Mouse (Mus musculus): ENCODE measurements at regions not wholly inside any gene's neighbourhood (a gene's known extent, or its start where the extent isn't known, plus 50 kb on each side); places are given as distances from the start of the nearest gene placed in this dataset.
"Not testable (repeated sequence)": the region's sequence is repeated elsewhere in the genome, so short reads cannot be mapped to it uniquely, and the experiment has no call there.

GRCm38 (mm10) chr17:31766779-31767697 lies 88.6 kb downstream of the Sik1 start:
- no peaks in the 10 kb centered on the region for H3K27me3 ChIP-seq (ENCODE audit: control insufficient read depth, insufficient read depth, low read length)
- no peaks in the 10 kb centered on the region for H3K36me3 ChIP-seq (ENCODE audit: control insufficient read depth, insufficient read depth, low read length)
- H3K4me3 ChIP-seq (ENCODE audit: low read depth, low read length): no peak overlapping the region
- H3K4me1 ChIP-seq (ENCODE audit: control insufficient read depth, insufficient read depth, low read length): peaks cover 7% of the 10 kb centered on the region
- DNase-seq (ENCODE audit: low spot score) (peak; percentile 59), ATAC-seq (ENCODE audit: insufficient number of reproducible peaks, low FRiP score, low TSS enrichment, low read depth) (no peak)
- H3K4me2 ChIP-seq (ENCODE audit: low read depth, severe bottlenecking): peak overlapping the region; percentile 18; the same call in 1 of the 2 replicates
- WGBS: 36% methylated on average over 25 of the region's 25 CpGs
- peak overlapping the region; percentile 58; the same call in 1 of the 2 replicates for H3K9ac ChIP-seq (ENCODE audit: low read length)
- H3K9me3 ChIP-seq (ENCODE audit: control insufficient read depth, low read length): no peaks in the 10 kb centered on the region
- no peak overlapping the region for H3K27ac ChIP-seq (replicated peaks; ENCODE audit: low read depth, low read length)

GRCm38 (mm10) chr17:31772201-31772820 lies 83.3 kb downstream of the Sik1 start:
- no peak overlapping the region for H3K9ac ChIP-seq (ENCODE audit: low read length)
- no peaks in the 10 kb centered on the region for H3K36me3 ChIP-seq (ENCODE audit: control insufficient read depth, insufficient read depth, low read length)
- DNase-seq (ENCODE audit: low spot score) (no peak), ATAC-seq (ENCODE audit: insufficient number of reproducible peaks, low FRiP score, low TSS enrichment, low read depth) (no peak)
- 53% methylated on average over 9 of the region's 9 CpGs for WGBS
- no peak overlapping the region for H3K27ac ChIP-seq (replicated peaks; ENCODE audit: low read depth, low read length)
- H3K4me2 ChIP-seq (ENCODE audit: low read depth, severe bottlenecking): no peak overlapping the region
- peaks cover 5% of the 10 kb centered on the region for H3K4me1 ChIP-seq (ENCODE audit: control insufficient read depth, insufficient read depth, low read length)
- H3K4me3 ChIP-seq (ENCODE audit: low read depth, low read length): no peak overlapping the region
- H3K9me3 ChIP-seq (ENCODE audit: control insufficient read depth, low read length): no peaks in the 10 kb centered on the region
- H3K27me3 ChIP-seq (ENCODE audit: control insufficient read depth, insufficient read depth, low read length): no peaks in the 10 kb centered on the region

- H3K4me1 ChIP-seq (ENCODE audit: control insufficient read depth, insufficient read depth, low read length); H3K4me3 ChIP-seq (ENCODE audit: low read depth, low read length); H3K27ac ChIP-seq (replicated peaks; ENCODE audit: low read depth, low read length); H3K27me3 ChIP-seq (ENCODE audit: control insufficient read depth, insufficient read depth, low read length); H3K36me3 ChIP-seq (ENCODE audit: control insufficient read depth, insufficient read depth, low read length); H3K4me2 ChIP-seq (ENCODE audit: low read depth, severe bottlenecking); DNase-seq (ENCODE audit: low spot score); H3K9me3 ChIP-seq (ENCODE audit: control insufficient read depth, low read length); ATAC-seq (ENCODE audit: insufficient number of reproducible peaks, low FRiP score, low TSS enrichment, low read depth); H3K9ac ChIP-seq (ENCODE audit: low read length): not testable (repeated sequence)
Observed at GRCm38 (mm10) chr17:31773882-31774281, 81.7 kb downstream of the Sik1 start.

GRCm38 (mm10) chr17:31775037-31775436 lies 80.6 kb downstream of the Sik1 start:
- Histone ChIP-seq H3K27ac (replicated peaks; ENCODE audit: low read depth, low read length) (no peak overlapping the region), H3K4me3 (ENCODE audit: low read depth, low read length) (no peak overlapping the region), H3K27me3 (ENCODE audit: control insufficient read depth, insufficient read depth, low read length) (no peaks in the 10 kb centered on the region), H3K4me2 (ENCODE audit: low read depth, severe bottlenecking) (no peak overlapping the region), H3K9ac (ENCODE audit: low read length) (no peak overlapping the region), H3K9me3 (ENCODE audit: control insufficient read depth, low read length) (no peaks in the 10 kb centered on the region), H3K4me1 (ENCODE audit: control insufficient read depth, insufficient read depth, low read length) (peaks cover 5% of the 10 kb centered on the region), H3K36me3 (ENCODE audit: control insufficient read depth, insufficient read depth, low read length) (no peaks in the 10 kb centered on the region)
- ATAC-seq (ENCODE audit: insufficient number of reproducible peaks, low FRiP score, low TSS enrichment, low read depth) (no peak), DNase-seq (ENCODE audit: low spot score) (no peak)
- 63% methylated on average over 4 of the region's 5 CpGs for WGBS

GRCm38 (mm10) chr17:31775966-31776365 lies 79.6 kb downstream of the Sik1 start:
- H3K27ac ChIP-seq (replicated peaks; ENCODE audit: low read depth, low read length): no peak overlapping the region
- WGBS: 86% methylated on average over 3 of the region's 3 CpGs

GRCm38 (mm10) chr17:31776949-31777607 lies 78.5 kb downstream of the Sik1 start:
- no peak overlapping the region for H3K9ac ChIP-seq (ENCODE audit: low read length)
- WGBS: 47% methylated on average over 9 of the region's 9 CpGs
- H3K4me2 ChIP-seq (ENCODE audit: low read depth, severe bottlenecking): no peak overlapping the region
- H3K9me3 ChIP-seq (ENCODE audit: control insufficient read depth, low read length): no peaks in the 10 kb centered on the region
- no peaks in the 10 kb centered on the region for H3K36me3 ChIP-seq (ENCODE audit: control insufficient read depth, insufficient read depth, low read length)
- H3K4me3 ChIP-seq (ENCODE audit: low read depth, low read length): no peak overlapping the region
- peaks cover 5% of the 10 kb centered on the region for H3K4me1 ChIP-seq (ENCODE audit: control insufficient read depth, insufficient read depth, low read length)
- peak overlapping the region; percentile 55; the same call in 1 of the 2 replicates for H3K27ac ChIP-seq (replicated peaks; ENCODE audit: low read depth, low read length)
- ATAC-seq (ENCODE audit: insufficient number of reproducible peaks, low FRiP score, low TSS enrichment, low read depth) (peak; percentile 82), DNase-seq (ENCODE audit: low spot score) (peak; percentile 46)
- H3K27me3 ChIP-seq (ENCODE audit: control insufficient read depth, insufficient read depth, low read length): no peaks in the 10 kb centered on the region

More at GRCm38 (mm10) chr17:31775966-31776365, 79.6 kb downstream of the Sik1 start:
- no peak overlapping the region for H3K9ac ChIP-seq (ENCODE audit: low read length)
- H3K27me3 ChIP-seq (ENCODE audit: control insufficient read depth, insufficient read depth, low read length): no peaks in the 10 kb centered on the region
- no peaks in the 10 kb centered on the region for H3K9me3 ChIP-seq (ENCODE audit: control insufficient read depth, low read length)
- no peak overlapping the region for H3K4me2 ChIP-seq (ENCODE audit: low read depth, severe bottlenecking)
- DNase-seq (ENCODE audit: low spot score): no peak
- no peak for ATAC-seq (ENCODE audit: insufficient number of reproducible peaks, low FRiP score, low TSS enrichment, low read depth)
- no peak overlapping the region for H3K4me3 ChIP-seq (ENCODE audit: low read depth, low read length)
- H3K36me3 ChIP-seq (ENCODE audit: control insufficient read depth, insufficient read depth, low read length): no peaks in the 10 kb centered on the region
- peaks cover 5% of the 10 kb centered on the region for H3K4me1 ChIP-seq (ENCODE audit: control insufficient read depth, insufficient read depth, low read length)

- Histone ChIP-seq H3K9me3 (ENCODE audit: control insufficient read depth, low read length) (no peaks in the 10 kb centered on the region), H3K27me3 (ENCODE audit: control insufficient read depth, insufficient read depth, low read length) (no peaks in the 10 kb centered on the region), H3K4me1 (ENCODE audit: control insufficient read depth, insufficient read depth, low read length) (peaks cover 5% of the 10 kb centered on the region; the same call in 1 of the 2 replicates), H3K4me2 (ENCODE audit: low read depth, severe bottlenecking) (no peak overlapping the region), H3K36me3 (ENCODE audit: control insufficient read depth, insufficient read depth, low read length) (no peaks in the 10 kb centered on the region), H3K27ac (replicated peaks; ENCODE audit: low read depth, low read length) (no peak overlapping the region), H3K9ac (ENCODE audit: low read length) (no peak overlapping the region), H3K4me3 (ENCODE audit: low read depth, low read length) (no peak overlapping the region)
- no peak for ATAC-seq (ENCODE audit: insufficient number of reproducible peaks, low FRiP score, low TSS enrichment, low read depth)
- 73% methylated on average over 5 of the region's 5 CpGs for WGBS
- no peak for DNase-seq (ENCODE audit: low spot score)
Observed at GRCm38 (mm10) chr17:31777751-31778150, 77.9 kb downstream of the Sik1 start.

- Histone ChIP-seq H3K4me2 (ENCODE audit: low read depth, severe bottlenecking) (no peak overlapping the region), H3K27me3 (ENCODE audit: control insufficient read depth, insufficient read depth, low read length) (no peaks in the 10 kb centered on the region), H3K9ac (ENCODE audit: low read length) (no peak overlapping the region), H3K27ac (replicated peaks; ENCODE audit: low read depth, low read length) (no peak overlapping the region), H3K4me3 (ENCODE audit: low read depth, low read length) (no peak overlapping the region), H3K36me3 (ENCODE audit: control insufficient read depth, insufficient read depth, low read length) (no peaks in the 10 kb centered on the region), H3K9me3 (ENCODE audit: control insufficient read depth, low read length) (no peaks in the 10 kb centered on the region), H3K4me1 (ENCODE audit: control insufficient read depth, insufficient read depth, low read length) (peaks cover 5% of the 10 kb centered on the region; the same call in 1 of the 2 replicates)
- 86% methylated on average over 3 of the region's 3 CpGs for WGBS
- no peak for ATAC-seq (ENCODE audit: insufficient number of reproducible peaks, low FRiP score, low TSS enrichment, low read depth)
- DNase-seq (ENCODE audit: low spot score): no peak
Observed at GRCm38 (mm10) chr17:31779466-31779865, 76.1 kb downstream of the Sik1 start.

Measured in limb, embryonic 11.5 days (tissue).